Mouse (Mus musculus): ENCODE results near the gene Adgrg6. TPM values are rescaled to one million over a fixed set of nuclear protein-coding genes. Genes with fewer than 3 reads are reported as not detected.

The Adgrg6 gene
- polyA plus RNA-seq, 1 experiment from 2014 or later = 5.4 TPM

DNA sequence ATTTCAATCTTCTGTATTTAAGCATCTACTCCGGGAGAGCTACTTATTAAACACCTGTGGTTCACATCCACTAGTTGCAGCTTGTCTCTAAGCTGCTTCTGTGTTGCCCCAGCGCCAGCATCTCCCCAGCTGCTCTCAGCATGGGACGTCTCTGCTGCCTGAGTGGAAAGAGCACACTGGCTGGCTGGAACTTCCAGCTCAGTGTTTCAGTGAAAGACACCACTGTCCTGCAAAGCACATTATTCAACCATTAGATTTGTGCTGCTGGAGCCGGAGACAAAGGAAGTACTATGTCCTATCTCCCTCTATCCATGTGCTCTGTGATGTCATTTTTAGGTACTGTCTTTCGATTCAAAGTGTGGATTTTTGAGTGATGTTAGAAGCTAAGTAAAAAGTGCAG is 63.0 kb downstream of the Adgrg6 start:
- Histone ChIP-seq H3K9ac (no peak overlapping the region), H3K4me2 (replicated peaks) (no peak overlapping the region), H3K27ac (no peak overlapping the region), H3K36me3 (no peaks in the 10 kb centered on the region), H3K4me3 (no peak overlapping the region), H3K27me3 (no peaks in the 10 kb centered on the region), H3K9me3 (no peaks in the 10 kb centered on the region), H3K4me1 (no peaks in the 10 kb centered on the region)
- ATAC-seq (ENCODE audit: insufficient number of reproducible peaks, insufficient read depth, low FRiP score, low TSS enrichment) = no peak; the same call in 1 of the 2 replicates
- WGBS = 22% methylated on average over 5 of the region's 5 CpGs

DNA sequence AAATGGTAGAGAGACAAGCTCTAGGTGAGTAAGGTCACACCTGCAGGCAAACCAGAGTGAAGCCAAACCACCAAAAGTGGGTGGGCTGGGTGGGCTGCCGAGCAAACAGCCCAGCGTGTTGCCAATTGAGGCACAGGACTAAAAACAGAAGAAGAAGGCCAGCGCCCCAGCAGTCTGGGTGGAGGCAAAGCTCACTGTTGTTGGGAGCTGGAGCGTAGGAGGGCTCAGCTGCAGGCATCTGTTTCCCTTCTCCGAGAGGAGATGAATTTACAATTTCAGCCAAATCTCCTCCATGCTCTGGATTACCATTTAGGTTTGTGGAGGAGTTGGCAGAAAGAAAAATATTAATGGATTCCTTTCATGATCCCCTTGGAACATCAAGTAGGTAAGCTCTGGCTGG is 64.5 kb downstream of the Adgrg6 start:
- ATAC-seq (ENCODE audit: insufficient number of reproducible peaks, insufficient read depth, low FRiP score, low TSS enrichment) = no peak

DNA sequence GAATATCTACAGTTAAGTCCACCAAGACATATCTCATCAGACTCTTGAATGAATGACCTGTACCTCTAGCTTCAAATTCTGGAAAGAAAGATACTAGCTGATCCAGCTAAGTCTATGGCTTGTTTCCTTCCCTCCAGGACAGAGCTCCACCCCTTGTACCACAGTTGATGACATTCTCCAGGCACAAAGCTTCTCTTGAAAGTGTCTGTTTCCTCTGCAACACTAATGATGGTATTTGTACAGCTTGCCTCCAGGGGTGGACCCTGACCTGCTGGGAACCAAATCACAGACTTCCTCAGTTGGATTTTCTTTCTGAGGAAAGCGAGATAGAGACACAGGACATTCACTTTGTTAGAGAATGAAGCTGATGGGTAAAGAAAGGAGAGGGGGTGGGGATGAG is 69.1 kb downstream of the Adgrg6 start:
- WGBS = 50% methylated on average over 1 of the region's 1 CpGs
- Histone ChIP-seq H3K4me1 (no peaks in the 10 kb centered on the region), H3K27ac (no peak overlapping the region), H3K9me3 (no peaks in the 10 kb centered on the region), H3K27me3 (no peaks in the 10 kb centered on the region), H3K4me2 (replicated peaks) (no peak overlapping the region), H3K36me3 (no peaks in the 10 kb centered on the region), H3K4me3 (no peak overlapping the region), H3K9ac (no peak overlapping the region)
- ATAC-seq (ENCODE audit: insufficient number of reproducible peaks, insufficient read depth, low FRiP score, low TSS enrichment) = no peak

More for the DNA sequence above, 64.5 kb downstream of the Adgrg6 start:
- Histone ChIP-seq H3K27me3 (no peaks in the 10 kb centered on the region), H3K4me1 (no peaks in the 10 kb centered on the region), H3K9ac (no peak overlapping the region), H3K36me3 (no peaks in the 10 kb centered on the region), H3K9me3 (no peaks in the 10 kb centered on the region), H3K4me3 (no peak overlapping the region), H3K27ac (no peak overlapping the region), H3K4me2 (replicated peaks) (no peak overlapping the region)
- WGBS = 60% methylated on average over 5 of the region's 5 CpGs

DNA sequence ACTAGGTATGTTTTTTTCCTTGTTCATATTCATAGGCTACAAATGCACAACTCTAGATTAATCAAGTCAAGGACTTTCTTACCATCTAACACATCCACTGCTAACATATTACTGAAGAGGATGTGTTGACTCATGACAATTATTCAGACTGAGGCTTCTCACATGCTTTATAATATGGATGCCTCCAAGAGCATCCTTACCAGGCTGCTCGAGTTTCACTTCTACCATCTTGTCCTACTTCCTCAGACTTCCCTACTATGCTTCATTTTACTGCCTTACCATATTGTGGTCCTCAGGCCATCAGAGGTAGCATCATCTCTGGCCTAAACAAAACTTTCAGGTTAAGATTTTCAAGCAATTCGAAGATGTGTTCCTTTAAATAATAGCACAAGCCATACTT is 69.8 kb downstream of the Adgrg6 start:
- Histone ChIP-seq H3K27me3 (no peaks in the 10 kb centered on the region), H3K4me2 (replicated peaks) (no peak overlapping the region), H3K9me3 (no peaks in the 10 kb centered on the region), H3K9ac (no peak overlapping the region), H3K36me3 (no peaks in the 10 kb centered on the region), H3K4me1 (no peaks in the 10 kb centered on the region), H3K4me3 (no peak overlapping the region), H3K27ac (no peak overlapping the region)
- no peak for ATAC-seq (ENCODE audit: insufficient number of reproducible peaks, insufficient read depth, low FRiP score, low TSS enrichment)
- WGBS = 87% methylated on average over 2 of the region's 2 CpGs

DNA sequence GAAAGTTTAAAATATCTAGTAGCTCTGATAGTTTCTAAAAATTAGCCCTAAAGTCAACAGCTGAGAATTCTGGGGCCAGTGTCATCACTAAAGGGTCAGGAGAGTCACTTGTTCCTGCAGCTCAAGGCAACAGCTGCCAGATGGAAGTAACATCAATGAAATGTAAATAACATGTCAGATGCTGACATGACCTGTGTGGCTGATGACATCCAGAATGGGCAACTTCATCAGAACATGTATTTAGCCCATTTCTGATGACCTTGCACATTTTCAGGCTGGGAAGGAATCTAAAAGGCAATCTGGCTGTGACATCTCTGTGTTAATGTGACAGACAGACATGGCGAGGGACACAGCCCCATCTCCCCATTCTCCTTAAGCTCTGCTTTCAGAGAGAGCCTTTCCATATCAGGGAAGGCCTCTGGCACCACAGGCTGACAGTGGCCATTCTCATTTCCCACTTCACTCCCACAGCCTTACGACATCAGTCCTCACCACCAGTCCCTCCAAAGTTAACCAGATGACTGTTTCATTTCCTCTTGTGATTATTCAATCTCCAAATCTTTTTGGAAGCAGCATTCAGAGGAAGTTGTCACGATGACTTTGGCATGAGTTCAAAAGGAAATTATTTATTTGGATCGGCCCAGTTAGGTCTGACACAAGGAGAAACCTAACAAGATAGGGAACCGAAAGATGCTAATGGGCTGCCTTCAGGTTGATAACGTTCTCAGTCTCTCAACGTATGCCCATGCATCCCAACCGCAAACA is 70.7 kb downstream of the Adgrg6 start:
- Histone ChIP-seq H3K4me1 (no peaks in the 10 kb centered on the region), H3K9ac (no peak overlapping the region), H3K27ac (no peak overlapping the region), H3K27me3 (no peaks in the 10 kb centered on the region), H3K36me3 (no peaks in the 10 kb centered on the region), H3K4me2 (replicated peaks) (no peak overlapping the region), H3K9me3 (no peaks in the 10 kb centered on the region), H3K4me3 (no peak overlapping the region)
- 79% methylated on average over 8 of the region's 8 CpGs for WGBS
- ATAC-seq (ENCODE audit: insufficient number of reproducible peaks, insufficient read depth, low FRiP score, low TSS enrichment) = no peak

DNA sequence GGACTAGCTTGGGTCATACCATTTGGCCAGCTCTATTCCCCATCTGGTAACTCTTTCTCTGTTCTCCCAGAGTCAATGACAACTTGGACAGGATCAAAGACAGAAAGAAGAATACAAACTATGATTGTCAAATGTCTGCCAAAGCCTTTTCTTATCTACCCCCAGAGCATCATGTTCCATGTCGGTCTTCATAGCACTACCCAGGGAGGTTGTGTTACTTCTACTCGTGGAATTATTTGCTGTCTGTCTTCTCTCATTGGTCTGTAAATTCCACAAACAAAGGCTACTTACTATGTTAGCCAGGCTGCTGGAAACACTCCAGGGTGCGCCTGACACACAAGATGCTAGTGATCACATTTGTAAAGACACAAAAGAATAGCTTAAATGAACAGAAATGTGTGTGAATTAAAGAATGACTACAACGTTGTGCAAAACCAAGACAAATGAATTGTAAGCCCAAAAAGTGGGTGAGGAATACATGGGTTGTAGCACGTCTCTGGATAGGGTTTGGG is 74.4 kb downstream of the Adgrg6 start:
- Histone ChIP-seq H3K4me2 (replicated peaks) (no peak overlapping the region), H3K9ac (no peak overlapping the region), H3K27ac (no peak overlapping the region), H3K27me3 (no peaks in the 10 kb centered on the region), H3K9me3 (no peaks in the 10 kb centered on the region), H3K4me3 (no peak overlapping the region), H3K4me1 (no peaks in the 10 kb centered on the region), H3K36me3 (no peaks in the 10 kb centered on the region)
- ATAC-seq (ENCODE audit: insufficient number of reproducible peaks, insufficient read depth, low FRiP score, low TSS enrichment) = no peak
- 68% methylated on average over 5 of the region's 5 CpGs for WGBS

DNA sequence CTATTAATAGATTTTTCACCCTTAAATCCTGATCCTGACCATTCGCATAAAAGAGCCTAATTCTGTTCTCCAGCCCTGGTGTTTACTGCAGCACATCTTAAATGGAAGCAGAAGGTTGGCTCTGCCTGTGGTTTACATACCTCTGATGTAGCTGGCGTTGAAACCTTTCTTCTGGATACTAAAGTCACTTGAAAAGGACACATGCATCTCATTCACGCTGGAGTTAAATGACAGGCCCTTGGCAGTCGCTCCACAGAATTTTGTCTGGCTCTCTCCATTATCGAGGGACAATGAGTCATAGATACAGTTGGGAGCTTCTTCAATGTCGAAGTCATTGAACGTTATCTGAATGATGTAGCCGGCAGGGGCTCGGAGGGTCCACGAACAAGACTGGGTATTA is 76.8 kb downstream of the Adgrg6 start:
- H3K4me2 ChIP-seq (replicated peaks) = no peak overlapping the region
- H3K4me3 ChIP-seq = no peak overlapping the region
- 82% methylated on average over 10 of the region's 10 CpGs for WGBS
- H3K9me3 ChIP-seq = no peaks in the 10 kb centered on the region
- H3K27me3 ChIP-seq = no peaks in the 10 kb centered on the region
- ATAC-seq (ENCODE audit: insufficient number of reproducible peaks, insufficient read depth, low FRiP score, low TSS enrichment) = no peak
- peaks cover 3% of the 10 kb centered on the region; the same call in 1 of the 2 replicates for H3K4me1 ChIP-seq
- H3K9ac ChIP-seq = no peak overlapping the region
- H3K27ac ChIP-seq = no peak overlapping the region
- no peaks in the 10 kb centered on the region for H3K36me3 ChIP-seq

DNA sequence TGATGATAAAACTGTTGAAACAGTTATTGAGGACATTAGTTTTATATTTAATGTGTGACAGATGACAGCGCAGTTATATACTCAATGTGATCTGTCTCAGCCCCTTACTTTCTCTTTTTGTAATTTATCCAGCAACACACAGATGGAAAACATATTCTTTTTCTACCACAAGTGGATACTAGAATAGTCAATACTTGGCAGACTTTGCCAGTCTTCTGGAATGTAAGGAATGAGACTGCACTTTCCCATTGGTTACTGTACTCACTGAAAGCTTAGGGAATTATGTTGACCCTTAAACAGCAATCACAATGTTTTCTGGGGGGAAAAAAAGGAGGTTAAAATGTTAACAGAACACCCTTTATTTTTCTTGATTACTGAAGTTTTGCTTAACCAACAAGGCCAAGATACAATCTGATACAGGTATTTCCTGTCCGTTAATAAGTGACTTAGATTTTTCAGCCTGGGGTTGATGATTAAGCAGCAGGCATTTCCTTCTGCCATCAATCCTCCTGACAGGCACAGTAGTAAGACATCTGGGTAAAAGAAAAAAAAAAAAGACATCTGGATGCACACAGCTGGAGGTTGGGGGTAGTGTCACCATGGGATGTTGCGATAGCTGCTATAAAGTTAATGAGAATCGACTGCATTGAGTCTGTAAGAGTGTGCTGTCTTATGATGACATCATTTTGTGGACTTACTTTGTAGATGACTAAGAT is 81.5 kb downstream of the Adgrg6 start:
- Histone ChIP-seq H3K27me3 (no peaks in the 10 kb centered on the region), H3K27ac (no peak overlapping the region), H3K36me3 (no peaks in the 10 kb centered on the region), H3K4me3 (no peak overlapping the region), H3K4me1 (peaks cover 3% of the 10 kb centered on the region; the same call in 1 of the 2 replicates), H3K9me3 (no peaks in the 10 kb centered on the region), H3K9ac (no peak overlapping the region), H3K4me2 (replicated peaks) (no peak overlapping the region)
- WGBS = 50% methylated on average over 4 of the region's 4 CpGs
- ATAC-seq (ENCODE audit: insufficient number of reproducible peaks, insufficient read depth, low FRiP score, low TSS enrichment) = no peak

DNA sequence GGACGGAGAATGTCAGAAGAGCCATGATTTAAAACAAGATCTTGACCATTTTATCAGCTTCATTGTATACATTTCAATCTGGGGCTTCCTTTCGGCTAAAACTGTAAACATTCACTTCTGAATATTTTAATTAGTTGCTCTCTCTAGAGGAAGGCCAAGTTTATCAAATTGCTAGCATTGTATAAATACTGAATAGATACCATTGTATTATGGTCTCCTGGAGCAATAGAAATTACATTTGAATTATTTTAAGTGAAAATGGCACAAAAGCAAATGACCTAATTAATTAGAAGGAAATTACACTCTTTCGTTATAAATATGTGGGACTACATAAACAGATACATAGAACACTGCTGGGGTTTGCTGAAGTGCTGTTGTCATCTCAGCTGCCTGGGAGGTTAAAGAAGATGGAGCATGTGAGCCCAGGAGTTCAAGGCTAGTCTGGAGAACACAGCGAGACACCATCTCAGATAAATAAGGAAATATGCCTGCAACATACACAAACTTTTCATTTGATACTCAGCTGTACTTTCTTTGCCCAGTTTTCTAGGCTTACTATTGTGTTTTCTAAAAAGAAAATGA is 84.4 kb downstream of the Adgrg6 start:
- H3K9me3 ChIP-seq = no peaks in the 10 kb centered on the region
- H3K4me1 ChIP-seq = peaks cover 3% of the 10 kb centered on the region; the same call in 1 of the 2 replicates
- H3K27ac ChIP-seq = no peak overlapping the region
- H3K4me2 ChIP-seq (replicated peaks) = no peak overlapping the region
- H3K4me3 ChIP-seq = no peak overlapping the region
- no peak overlapping the region for H3K9ac ChIP-seq
- no peak for ATAC-seq (ENCODE audit: insufficient number of reproducible peaks, insufficient read depth, low FRiP score, low TSS enrichment)
- H3K27me3 ChIP-seq = no peaks in the 10 kb centered on the region
- H3K36me3 ChIP-seq = no peaks in the 10 kb centered on the region
- 78% methylated on average over 4 of the region's 4 CpGs for WGBS

DNA sequence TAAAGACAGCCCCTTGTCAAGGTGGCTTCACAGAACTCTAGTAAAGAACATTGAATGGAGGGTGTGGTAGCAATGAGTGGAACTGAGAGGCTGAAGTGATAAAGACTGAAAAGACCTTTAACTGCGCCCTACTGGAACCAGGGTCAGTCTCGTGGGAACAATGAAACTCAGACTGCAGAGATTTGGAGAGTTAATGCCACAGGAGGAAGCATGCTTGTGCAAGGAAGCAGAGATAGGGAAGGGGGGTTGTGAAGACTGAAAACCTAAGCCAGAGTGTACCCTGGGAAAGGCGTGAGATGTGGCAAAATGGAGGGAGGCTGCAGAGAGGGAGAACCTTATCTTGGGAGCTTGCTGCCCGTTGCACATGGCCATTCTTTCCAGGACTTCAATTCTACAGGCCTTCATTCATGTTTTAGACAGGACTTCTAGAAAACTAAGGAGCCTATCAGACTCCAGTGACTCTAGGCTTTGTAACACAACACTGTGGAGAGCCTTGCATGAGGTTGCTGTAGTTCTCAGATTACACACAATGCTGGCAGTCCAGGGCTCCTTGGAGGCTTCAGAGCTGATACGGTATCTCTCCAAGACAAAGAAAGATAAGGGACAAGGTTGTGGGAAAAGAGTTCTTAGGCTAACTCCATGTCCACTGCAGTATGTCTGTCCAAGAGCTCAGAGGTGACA is 85.1 kb downstream of the Adgrg6 start:
- Histone ChIP-seq H3K36me3 (no peaks in the 10 kb centered on the region), H3K4me1 (peaks cover 3% of the 10 kb centered on the region; the same call in 1 of the 2 replicates), H3K27ac (no peak overlapping the region), H3K4me3 (no peak overlapping the region), H3K27me3 (no peaks in the 10 kb centered on the region), H3K4me2 (replicated peaks) (no peak overlapping the region), H3K9me3 (no peaks in the 10 kb centered on the region), H3K9ac (no peak overlapping the region)
- ATAC-seq (ENCODE audit: insufficient number of reproducible peaks, insufficient read depth, low FRiP score, low TSS enrichment) = no peak
- WGBS = 74% methylated on average over 5 of the region's 5 CpGs

DNA sequence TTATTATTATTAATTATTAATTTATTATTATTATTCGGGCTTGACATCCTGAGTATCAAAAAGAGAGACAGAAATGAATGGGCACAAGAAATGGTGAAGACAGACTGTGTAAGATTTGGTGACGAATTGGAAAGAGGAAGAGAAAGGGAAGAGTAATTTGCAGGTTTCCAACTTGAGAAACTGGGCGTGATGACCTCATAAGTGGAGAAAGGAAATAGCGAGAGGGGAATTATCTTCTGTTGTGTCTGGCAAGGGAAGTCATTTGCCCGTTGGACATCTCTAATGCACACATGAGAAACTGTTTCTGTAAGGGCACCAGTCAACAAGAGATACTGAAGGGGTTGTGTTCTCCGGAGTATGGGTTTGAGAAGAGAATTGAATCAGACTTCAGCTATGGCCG is 85.6 kb downstream of the Adgrg6 start:
- Histone ChIP-seq H3K4me1 (peaks cover 3% of the 10 kb centered on the region; the same call in 1 of the 2 replicates), H3K4me2 (replicated peaks) (no peak overlapping the region), H3K27me3 (no peaks in the 10 kb centered on the region), H3K36me3 (no peaks in the 10 kb centered on the region), H3K9me3 (no peaks in the 10 kb centered on the region), H3K4me3 (no peak overlapping the region), H3K9ac (no peak overlapping the region), H3K27ac (no peak overlapping the region)
- no peak for ATAC-seq (ENCODE audit: insufficient number of reproducible peaks, insufficient read depth, low FRiP score, low TSS enrichment)
- WGBS = 87% methylated on average over 7 of the region's 7 CpGs

Measured in embryonic facial prominence, embryonic 12.5 days (tissue).